Mouse (Mus musculus) heart, embryonic 15.5 days (tissue): ENCODE results near the gene Med13l. TPM values are rescaled to one million over a fixed set of nuclear protein-coding genes. Genes with fewer than 3 reads are reported as not detected.

ENCODE experiments used
- ATAC-seq: fragments of 200-750 bp; cut with Nextera tagmentation; replicated peaks from 2 replicates; pipeline ENCODE4 v1.8.0; 2017; ENCODE audit warnings: low read depth, moderate TSS enrichment; ENCODE audit not compliant: insufficient number of reproducible peaks, insufficient read depth, low FRiP score
- H3K27ac ChIP-seq: fragments of 300-500 bp; sonication (generic); 2 replicates; pipeline ENCODE4 v1.5.1; 2015; ENCODE audit warnings: mild to moderate bottlenecking, inconsistent platforms
- H3K27me3 ChIP-seq: fragments of 300-500 bp; sonication (generic); 2 replicates; pipeline ENCODE4 v1.6.1; 2015; ENCODE audit warnings: inconsistent platforms
- H3K36me3 ChIP-seq: fragments of 300-500 bp; sonication (generic); 2 replicates; pipeline ENCODE4 v1.6.1; 2015; ENCODE audit warnings: mild to moderate bottlenecking, inconsistent platforms
- H3K4me1 ChIP-seq: fragments of 300-500 bp; sonication (generic); replicated peaks from 2 replicates; pipeline ENCODE4 v1.6.1; 2015; ENCODE audit warnings: inconsistent platforms
- H3K4me2 ChIP-seq: fragments of 300-500 bp; sonication (generic); 2 replicates; pipeline ENCODE4 v1.6.1; 2015; ENCODE audit warnings: inconsistent platforms, mild to moderate bottlenecking, moderate library complexity
- H3K4me3 ChIP-seq: fragments of 300-500 bp; sonication (generic); 2 replicates; pipeline ENCODE4 v1.5.1; 2015; ENCODE audit warnings: mild to moderate bottlenecking, inconsistent platforms
- H3K9ac ChIP-seq: fragments of 300-500 bp; sonication (generic); 2 replicates; pipeline ENCODE4 v1.6.1; 2015; ENCODE audit warnings: mild to moderate bottlenecking, inconsistent platforms
- H3K9me3 ChIP-seq: fragments of 300-500 bp; sonication (generic); replicated peaks from 2 replicates; pipeline ENCODE4 v1.6.1; 2016; ENCODE audit warnings: inconsistent platforms
- WGBS: fragments of 180-500 bp; shearing (Covaris S2); methylation state at CpG from one replicate; pipeline ENCODE4 v1.1.7; 2015; ENCODE audit warnings: mixed read lengths; 5-methylcytosine and 5-hydroxymethylcytosine counted together
- polyA plus RNA-seq: library from polyadenylated mRNA; unstranded; fragments of >200 nt; fragmentation: Nextera tagmentation; extraction: Ambion mirVana; gene quantifications from 2 replicates; pipeline ENCODE4 v1.2.1, GENCODE M21; 2015

Med13l gene
- polyA plus RNA-seq, 1 experiment from 2014 or later, result 6.1 TPM

GRCm38 (mm10) chr5:118614116-118614515, 53.6 kb downstream of the Med13l start:
- peak; percentile 36; the same call in 1 of the 2 replicates for ATAC-seq
- Histone ChIP-seq H3K4me3 (no peak overlapping the region), H3K9ac (no peak overlapping the region), H3K4me1 (peaks cover 51% of the 10 kb centered on the region), H3K4me2 (no peak overlapping the region), H3K9me3 (no peaks in the 10 kb centered on the region), H3K27ac (peak overlapping the region; percentile 54), H3K27me3 (no peaks in the 10 kb centered on the region), H3K36me3 (no peaks in the 10 kb centered on the region)
- WGBS, result 36% methylated on average over 8 of the region's 8 CpGs

DNA sequence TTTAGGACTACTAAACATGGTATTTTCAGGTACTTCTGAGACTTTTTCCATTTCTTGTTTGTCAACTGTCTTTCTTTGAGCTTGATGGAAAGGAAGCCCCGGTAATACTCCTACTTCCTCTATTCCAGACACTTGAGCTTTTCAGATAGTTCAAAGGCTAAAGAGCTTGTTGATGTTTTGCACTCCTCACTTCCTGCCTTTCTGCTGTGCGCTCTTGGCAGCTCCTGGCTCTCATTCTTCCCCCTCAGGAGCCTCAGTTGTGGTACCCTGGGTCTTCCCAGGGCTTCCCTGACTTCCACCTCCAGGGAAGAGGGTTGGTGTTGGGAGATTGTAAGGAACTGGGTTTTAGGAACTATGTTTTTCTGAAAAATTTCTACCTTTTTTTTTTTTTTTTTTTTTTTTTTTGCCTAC, 54.1 kb downstream of the Med13l start:
- Histone ChIP-seq H3K36me3 (no peaks in the 10 kb centered on the region), H3K9me3 (no peaks in the 10 kb centered on the region), H3K9ac (no peak overlapping the region), H3K27me3 (no peaks in the 10 kb centered on the region), H3K4me3 (no peak overlapping the region), H3K27ac (peak overlapping the region; percentile 54; the same call in 1 of the 2 replicates), H3K4me1 (peaks cover 52% of the 10 kb centered on the region), H3K4me2 (no peak overlapping the region)
- 28% methylated on average over 2 of the region's 2 CpGs for WGBS
- no peak for ATAC-seq

DNA sequence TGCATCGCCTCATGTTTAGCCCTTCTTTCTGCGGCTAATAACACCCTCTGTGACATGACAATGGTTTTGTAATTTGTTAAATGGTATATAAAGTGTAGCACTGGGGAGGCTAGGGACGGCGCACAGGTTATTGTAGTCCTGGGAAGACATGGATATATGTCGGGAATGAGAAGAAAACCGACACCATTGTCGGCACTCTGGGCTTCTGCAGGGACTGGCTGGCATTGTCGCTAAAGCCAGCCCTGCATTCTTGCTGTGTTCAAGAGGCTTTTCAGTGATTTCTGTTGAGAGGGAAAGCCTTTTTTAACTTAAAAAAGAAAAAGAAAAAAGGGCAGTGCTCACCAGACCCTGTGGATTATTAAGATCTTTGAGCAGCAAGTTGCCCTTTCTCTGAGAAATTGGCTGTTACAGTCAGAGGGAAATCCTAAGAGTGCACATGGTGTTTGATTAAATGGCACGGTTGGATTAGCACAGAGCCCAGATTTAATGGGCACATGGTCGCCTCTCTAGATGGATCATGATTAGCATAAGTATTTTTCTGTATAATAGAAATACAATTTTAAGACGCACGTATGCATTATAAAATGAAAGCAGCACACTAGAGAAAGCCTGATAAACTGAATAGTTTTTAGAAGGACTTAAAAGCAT, 58.6 kb downstream of the Med13l start:
- H3K27me3 ChIP-seq, result no peaks in the 10 kb centered on the region
- no peaks in the 10 kb centered on the region for H3K9me3 ChIP-seq
- no peaks in the 10 kb centered on the region for H3K36me3 ChIP-seq
- H3K9ac ChIP-seq, result no peak overlapping the region
- WGBS, result 57% methylated on average over 12 of the region's 12 CpGs
- H3K4me3 ChIP-seq, result no peak overlapping the region
- H3K4me1 ChIP-seq, result peaks cover 55% of the 10 kb centered on the region
- no peak for ATAC-seq
- H3K27ac ChIP-seq, result no peak overlapping the region
- no peak overlapping the region for H3K4me2 ChIP-seq

DNA sequence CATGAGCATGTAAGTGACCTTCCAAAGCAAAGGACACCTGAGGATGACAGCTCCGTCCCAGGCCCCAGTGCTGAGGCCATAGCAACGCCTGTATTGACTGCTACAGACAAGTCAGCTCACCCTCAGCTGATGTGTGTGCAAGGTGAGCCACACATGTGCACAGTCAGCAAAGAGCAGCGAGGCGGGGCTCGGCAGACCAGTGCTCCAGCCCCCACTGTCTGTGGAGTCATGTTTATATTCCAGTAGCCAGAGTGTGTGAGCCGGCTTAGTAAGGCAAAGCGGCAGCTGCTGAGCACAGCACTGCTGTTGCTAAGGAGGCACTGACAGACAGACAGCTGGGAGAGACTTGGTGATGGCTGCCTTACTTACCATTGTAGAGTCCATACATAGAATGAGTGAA, 59.3 kb downstream of the Med13l start:
- no peaks in the 10 kb centered on the region for H3K9me3 ChIP-seq
- H3K4me1 ChIP-seq, result peaks cover 55% of the 10 kb centered on the region
- no peaks in the 10 kb centered on the region for H3K27me3 ChIP-seq
- no peak overlapping the region for H3K27ac ChIP-seq
- no peaks in the 10 kb centered on the region for H3K36me3 ChIP-seq
- no peak overlapping the region for H3K9ac ChIP-seq
- no peak overlapping the region for H3K4me2 ChIP-seq
- no peak overlapping the region for H3K4me3 ChIP-seq
- WGBS, result 37% methylated on average over 7 of the region's 7 CpGs
- ATAC-seq, result no peak; the same call in 1 of the 2 replicates

GRCm38 (mm10) chr5:118620330-118620910, 59.9 kb downstream of the Med13l start:
- no peak overlapping the region for H3K9ac ChIP-seq
- no peak overlapping the region for H3K4me3 ChIP-seq
- H3K27ac ChIP-seq, result no peak overlapping the region
- no peaks in the 10 kb centered on the region for H3K9me3 ChIP-seq
- WGBS, result 90% methylated on average over 7 of the region's 7 CpGs
- H3K4me1 ChIP-seq, result peaks cover 58% of the 10 kb centered on the region
- no peaks in the 10 kb centered on the region for H3K27me3 ChIP-seq
- H3K36me3 ChIP-seq, result no peaks in the 10 kb centered on the region
- ATAC-seq, result no peak
- no peak overlapping the region for H3K4me2 ChIP-seq

DNA sequence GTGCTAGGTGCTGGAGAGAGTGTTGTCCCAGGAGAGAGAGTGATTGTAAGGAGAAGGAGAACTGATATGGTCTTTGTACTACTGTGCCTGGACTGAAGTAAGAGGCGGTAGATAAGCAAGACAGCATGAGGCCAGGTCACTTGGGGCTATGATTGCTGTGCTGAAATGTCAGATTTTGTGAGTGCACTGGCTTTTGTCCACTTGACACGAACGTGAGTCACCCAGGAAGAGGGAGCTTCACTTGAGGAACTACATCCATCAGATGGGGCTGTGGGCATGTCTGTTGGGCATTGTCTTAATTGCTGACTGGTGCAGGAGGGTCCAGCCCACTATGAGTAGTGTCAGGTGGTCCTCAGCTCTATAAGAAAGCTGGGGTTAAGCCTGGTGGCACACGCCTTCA, 61.4 kb downstream of the Med13l start:
- H3K9me3 ChIP-seq, result no peaks in the 10 kb centered on the region
- no peak for ATAC-seq
- no peak overlapping the region for H3K4me3 ChIP-seq
- WGBS, result 38% methylated on average over 4 of the region's 4 CpGs
- H3K4me1 ChIP-seq, result peaks cover 58% of the 10 kb centered on the region
- H3K27ac ChIP-seq, result no peak overlapping the region
- no peaks in the 10 kb centered on the region for H3K36me3 ChIP-seq
- H3K4me2 ChIP-seq, result no peak overlapping the region
- no peaks in the 10 kb centered on the region for H3K27me3 ChIP-seq
- H3K9ac ChIP-seq, result no peak overlapping the region

- no peak overlapping the region for H3K4me3 ChIP-seq
- H3K27me3 ChIP-seq, result no peaks in the 10 kb centered on the region
- no peak overlapping the region for H3K4me2 ChIP-seq
- ATAC-seq, result no peak
- WGBS, result 85% methylated on average over 5 of the region's 5 CpGs
- no peaks in the 10 kb centered on the region for H3K36me3 ChIP-seq
- no peaks in the 10 kb centered on the region for H3K9me3 ChIP-seq
- H3K27ac ChIP-seq, result no peak overlapping the region
- H3K4me1 ChIP-seq, result peaks cover 56% of the 10 kb centered on the region
- H3K9ac ChIP-seq, result no peak overlapping the region
Measured at GRCm38 (mm10) chr5:118622346-118622745, 61.9 kb downstream of the Med13l start.

DNA sequence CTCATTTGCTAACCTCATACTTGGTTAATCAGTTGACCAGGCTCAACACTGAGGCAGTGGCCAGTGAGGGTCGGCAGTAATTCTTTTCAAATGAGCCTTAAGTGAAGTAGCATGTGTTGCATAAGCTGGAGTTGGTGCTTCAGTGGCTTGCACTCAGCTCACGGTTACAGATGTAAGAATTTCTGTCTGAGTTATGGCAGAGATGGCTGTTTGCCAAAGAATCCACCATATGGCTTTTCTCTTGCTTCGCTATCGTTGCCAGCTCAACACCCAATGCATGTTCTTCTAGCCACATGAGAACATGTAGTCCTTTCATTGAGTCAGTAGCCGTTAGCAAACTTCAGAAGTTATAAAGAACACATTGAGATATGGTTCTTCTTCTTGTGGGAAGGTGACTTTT, 63.3 kb downstream of the Med13l start:
- ATAC-seq, result no peak
- Histone ChIP-seq H3K4me1 (peaks cover 49% of the 10 kb centered on the region), H3K9ac (no peak overlapping the region)

GRCm38 (mm10) chr5:118627630-118628029, 67.2 kb downstream of the Med13l start:
- no peak overlapping the region for H3K27ac ChIP-seq
- H3K27me3 ChIP-seq, result no peaks in the 10 kb centered on the region
- no peak overlapping the region for H3K4me3 ChIP-seq
- H3K36me3 ChIP-seq, result no peaks in the 10 kb centered on the region
- WGBS, result 69% methylated on average over 5 of the region's 5 CpGs
- no peaks in the 10 kb centered on the region for H3K9me3 ChIP-seq
- ATAC-seq, result no peak
- H3K4me2 ChIP-seq, result no peak overlapping the region
- no peak overlapping the region for H3K9ac ChIP-seq
- peaks cover 44% of the 10 kb centered on the region for H3K4me1 ChIP-seq

More for the DNA sequence above, 63.3 kb downstream of the Med13l start:
- H3K9me3 ChIP-seq, result no peaks in the 10 kb centered on the region
- H3K4me3 ChIP-seq, result no peak overlapping the region
- no peak overlapping the region for H3K4me2 ChIP-seq
- no peaks in the 10 kb centered on the region for H3K27me3 ChIP-seq
- no peak overlapping the region for H3K27ac ChIP-seq
- H3K36me3 ChIP-seq, result no peaks in the 10 kb centered on the region
- WGBS, result 57% methylated on average over 5 of the region's 5 CpGs

- WGBS, result 80% methylated on average over 4 of the region's 4 CpGs
- no peak for ATAC-seq
Measured at GRCm38 (mm10) chr5:118628211-118628610, 67.7 kb downstream of the Med13l start.

DNA sequence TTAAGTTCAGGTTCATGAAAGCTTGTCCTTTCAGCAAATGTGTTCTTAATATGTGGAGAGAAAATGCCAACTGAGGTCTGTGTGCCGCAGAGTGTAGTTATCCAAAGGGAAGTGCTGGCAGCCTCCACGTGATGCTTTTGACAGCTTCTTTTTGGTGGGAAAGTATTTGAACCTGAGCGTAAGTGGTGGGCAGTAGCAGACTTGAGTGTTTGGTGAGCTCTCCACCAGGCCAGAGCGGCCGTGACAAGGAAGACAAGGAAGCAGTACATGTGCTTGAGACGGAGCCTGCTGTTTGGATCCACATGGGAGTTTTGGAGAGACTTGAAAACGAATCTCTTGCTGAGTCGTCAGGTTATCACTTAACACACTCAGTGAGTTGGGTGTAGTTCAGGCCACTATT, 71.9 kb downstream of the Med13l start:
- no peak for ATAC-seq
- Histone ChIP-seq H3K27me3 (no peaks in the 10 kb centered on the region), H3K9me3 (no peaks in the 10 kb centered on the region), H3K27ac (no peak overlapping the region), H3K4me2 (no peak overlapping the region), H3K4me1 (peaks cover 40% of the 10 kb centered on the region), H3K36me3 (no peaks in the 10 kb centered on the region), H3K9ac (no peak overlapping the region), H3K4me3 (no peak overlapping the region)
- 57% methylated on average over 8 of the region's 8 CpGs for WGBS

More at GRCm38 (mm10) chr5:118628211-118628610, 67.7 kb downstream of the Med13l start:
- Histone ChIP-seq H3K9ac (no peak overlapping the region), H3K27ac (no peak overlapping the region), H3K4me2 (no peak overlapping the region), H3K4me1 (peaks cover 41% of the 10 kb centered on the region), H3K9me3 (no peaks in the 10 kb centered on the region), H3K4me3 (no peak overlapping the region), H3K27me3 (no peaks in the 10 kb centered on the region), H3K36me3 (no peaks in the 10 kb centered on the region)

- no peaks in the 10 kb centered on the region for H3K27me3 ChIP-seq
- no peak overlapping the region for H3K27ac ChIP-seq
- peaks cover 41% of the 10 kb centered on the region for H3K4me1 ChIP-seq
- no peaks in the 10 kb centered on the region for H3K36me3 ChIP-seq
- H3K4me2 ChIP-seq, result no peak overlapping the region
- H3K4me3 ChIP-seq, result no peak overlapping the region
- no peak for ATAC-seq
- 64% methylated on average over 6 of the region's 8 CpGs for WGBS
- H3K9me3 ChIP-seq, result no peaks in the 10 kb centered on the region
- no peak overlapping the region for H3K9ac ChIP-seq
Measured at GRCm38 (mm10) chr5:118633106-118633505, 72.6 kb downstream of the Med13l start.
